Mouse (Mus musculus) urinary bladder, postnatal 10 days (tissue): Measurements from ENCODE around the gene Mettl21c.
"Not testable (repeated sequence)": the region's sequence is repeated elsewhere in the genome, so short reads cannot be mapped to it uniquely, and the experiment has no call there.

Source experiments
- DNase-seq: peaks from one replicate; pipeline ENCODE4 v3.0.0; 2022; ENCODE audit warnings: low spot score

Gene Mettl21c

DNA sequence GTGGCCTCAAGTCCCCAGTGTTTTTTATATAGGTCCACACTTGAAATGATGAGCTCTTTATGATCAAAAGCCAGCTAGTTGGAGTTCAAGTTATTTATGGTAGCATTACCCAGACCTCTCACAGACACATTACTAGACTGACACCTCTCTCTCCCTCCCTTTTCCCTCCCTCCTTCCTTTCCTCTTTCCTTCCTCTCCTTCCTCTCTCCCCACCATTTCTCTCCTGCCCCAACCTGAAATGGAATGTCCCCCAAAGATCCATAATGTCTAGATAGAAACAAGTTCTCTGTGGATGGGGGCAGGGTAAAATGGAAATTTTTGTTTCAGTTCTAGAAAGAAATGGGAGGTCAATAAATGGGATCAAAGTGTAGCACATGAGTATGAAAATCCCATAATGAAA, at the start of gene Mettl21c:
Mettl21c (minus strand) TSS at position 101 of the 400 bp plus-strand sequence.
- DNase-seq: no peak

DNA sequence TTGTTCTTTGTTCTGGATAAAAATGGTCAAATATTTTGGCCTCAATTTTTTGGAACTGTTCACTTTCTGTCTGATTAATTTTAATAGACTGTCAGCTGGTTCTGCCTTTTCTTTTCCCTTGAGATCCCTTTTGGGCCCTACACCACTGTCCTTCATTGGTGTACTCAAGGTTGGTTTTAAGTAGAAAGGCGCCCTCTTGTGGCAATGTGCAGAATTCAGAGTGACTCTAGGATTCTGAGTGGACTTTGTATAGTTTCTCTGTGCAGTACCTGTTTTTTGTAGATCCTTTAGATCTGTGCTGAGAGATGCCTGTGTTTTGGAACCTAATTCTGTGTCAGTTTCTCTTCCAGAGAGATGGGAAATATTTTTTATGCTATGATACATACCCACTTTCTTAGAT, 44.8 kb upstream of the Mettl21c start:
- no peak for DNase-seq

DNA sequence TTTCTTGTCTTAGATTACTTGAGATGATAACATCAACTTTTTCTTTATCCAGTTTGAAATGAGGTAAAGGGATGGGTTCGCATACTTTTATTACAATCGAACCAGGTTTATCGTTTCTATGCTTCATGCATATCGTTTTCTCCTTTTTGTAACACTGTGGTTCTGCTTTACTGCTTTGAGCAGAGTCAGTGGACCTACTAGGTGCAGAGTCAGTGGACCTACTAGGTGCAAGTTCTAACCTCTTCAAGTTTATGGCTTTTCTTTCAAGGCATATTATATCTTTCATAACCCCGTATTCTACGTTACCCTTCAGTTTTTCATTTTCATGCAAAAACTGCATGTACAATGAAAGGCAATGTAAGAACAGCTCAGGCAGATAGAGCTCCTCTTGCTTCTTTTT, 43.6 kb upstream of the Mettl21c start:
- no peak for DNase-seq

DNA sequence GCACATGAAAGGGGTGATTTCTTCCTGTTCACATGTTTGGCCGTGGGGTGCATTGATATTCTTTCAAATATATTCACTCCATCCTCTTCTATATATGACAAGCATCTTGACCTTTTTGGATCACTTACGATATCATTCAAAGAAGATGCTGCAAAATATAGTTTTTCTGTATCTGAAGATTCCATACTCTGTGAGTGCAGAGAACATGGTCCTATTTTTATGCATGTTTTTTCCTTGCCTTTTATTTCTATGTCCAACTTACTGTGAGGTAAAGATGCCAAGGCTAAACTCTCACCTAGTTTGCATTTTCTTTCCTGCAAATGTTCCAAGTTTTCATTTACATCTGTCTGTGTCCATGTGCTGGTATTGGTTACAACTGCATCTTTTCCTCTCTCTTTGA, 42.0 kb upstream of the Mettl21c start, which contains the start of gene Gm8251:
Gm8251 (minus strand) TSS at position 101 of the 400 bp plus-strand sequence.
- DNase-seq: no peak

DNA sequence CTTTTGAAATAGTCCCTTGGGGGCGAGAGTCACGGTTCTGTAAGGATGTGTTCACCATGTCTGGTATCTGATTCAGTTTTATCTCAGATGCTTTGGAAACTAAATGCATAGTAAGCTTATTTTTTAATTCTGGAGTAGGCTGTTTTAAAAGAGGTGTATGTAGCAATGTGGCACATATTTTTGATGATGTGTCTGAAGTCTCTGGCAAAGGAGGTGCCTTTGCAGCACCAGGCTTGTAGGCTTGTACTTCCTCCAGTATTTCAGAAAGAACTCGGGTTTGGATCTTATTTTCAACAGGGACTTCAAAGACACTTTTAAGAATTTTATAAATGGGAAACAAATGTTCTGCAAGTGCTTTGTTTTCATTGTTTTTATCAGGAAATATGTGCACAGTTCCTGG, 38.0 kb upstream of the Mettl21c start:
- no peak for DNase-seq

DNA sequence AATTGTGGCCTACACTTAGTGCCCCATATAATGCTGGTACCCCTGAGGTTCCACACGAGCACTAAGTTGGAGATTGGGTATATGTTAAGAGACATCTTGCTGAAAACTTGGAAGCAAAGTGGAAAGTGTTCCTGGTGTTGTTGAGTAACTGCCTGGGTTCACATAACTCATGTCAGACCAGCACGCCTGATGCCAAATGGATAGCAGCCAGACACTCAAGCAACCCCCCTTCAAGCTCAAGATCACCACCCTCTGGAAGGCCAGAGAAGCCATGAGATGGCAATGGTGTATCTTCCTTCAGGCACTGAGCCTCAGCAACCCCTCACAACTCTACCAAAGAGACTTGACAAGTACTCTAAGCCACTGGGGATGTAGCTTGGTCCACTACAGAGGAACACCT, 26.7 kb upstream of the Mettl21c start:
- no peak for DNase-seq

DNA sequence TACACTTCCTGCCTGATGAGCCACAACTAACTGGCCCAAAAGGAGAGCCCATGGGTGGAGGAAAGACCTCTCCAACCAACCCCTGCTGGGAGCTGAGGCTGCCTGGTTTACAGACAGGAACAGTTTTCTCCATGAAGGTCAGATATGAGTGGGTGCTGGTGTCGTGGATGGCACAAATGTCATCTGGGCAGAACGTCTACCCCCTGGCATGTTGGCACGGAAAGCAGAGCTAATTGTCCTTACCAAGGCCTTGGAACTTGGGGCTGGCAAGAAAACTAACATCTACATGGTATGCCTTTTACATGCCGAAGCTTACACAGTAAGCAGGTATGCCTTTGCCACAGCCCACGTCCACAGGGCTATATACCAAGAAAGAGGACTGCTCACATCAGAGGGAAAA, 25.9 kb upstream of the Mettl21c start:
- DNase-seq: not testable (repeated sequence)

DNA sequence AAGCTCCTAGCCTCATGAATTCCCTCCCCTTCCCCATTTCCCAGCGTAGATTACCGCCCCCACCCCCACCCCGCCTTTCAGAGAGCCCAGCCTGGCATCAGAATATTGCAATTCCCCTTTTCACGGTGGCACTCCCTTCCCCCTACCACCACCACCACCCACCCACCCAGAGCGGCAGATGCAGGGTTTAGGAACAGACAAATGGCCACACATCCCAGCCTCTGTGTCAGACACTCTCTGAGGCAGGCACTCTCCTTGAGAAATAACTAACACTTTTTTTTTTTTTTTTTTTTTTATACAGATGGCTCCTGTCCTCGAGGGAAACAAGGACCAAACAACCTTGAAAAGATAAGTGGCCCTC, 22.7 kb upstream of the Mettl21c start:
- no peak for DNase-seq

DNA sequence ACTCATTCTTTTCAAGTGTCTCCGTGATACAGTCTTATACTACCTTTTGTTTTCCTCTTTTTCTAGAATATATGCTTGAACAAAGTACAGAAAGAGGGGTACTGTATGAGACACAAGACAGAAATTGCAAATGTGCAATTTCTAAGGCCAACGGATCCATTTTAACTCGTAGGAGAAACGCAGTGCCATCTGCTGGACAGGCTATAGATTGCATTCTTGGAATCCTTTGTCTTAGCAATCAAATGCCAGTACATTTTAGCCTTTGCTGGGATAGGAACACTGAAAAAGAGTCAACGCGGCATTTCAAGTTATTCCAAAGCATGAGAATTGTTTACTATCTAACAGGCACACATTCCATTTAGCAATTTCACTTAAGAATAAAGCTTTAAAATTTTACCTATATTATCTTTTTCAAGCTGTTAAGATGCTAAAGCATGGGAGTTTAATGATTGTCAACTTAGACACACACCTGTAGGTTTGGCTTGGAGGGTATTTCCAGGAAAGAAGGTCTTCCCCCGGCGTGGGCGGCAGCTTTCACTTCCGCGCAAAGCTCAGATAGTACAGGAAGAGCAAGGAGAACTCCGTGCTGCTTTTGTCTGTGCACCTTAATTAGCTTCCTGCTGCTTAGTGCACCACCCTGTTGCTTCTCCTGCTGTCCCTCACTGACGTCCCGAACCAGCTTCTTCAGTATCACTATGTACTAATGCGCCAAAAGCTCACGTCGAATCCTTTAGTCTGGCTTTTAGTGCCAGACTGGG, 22.1 kb upstream of the Mettl21c start:
- DNase-seq: no peak

DNA sequence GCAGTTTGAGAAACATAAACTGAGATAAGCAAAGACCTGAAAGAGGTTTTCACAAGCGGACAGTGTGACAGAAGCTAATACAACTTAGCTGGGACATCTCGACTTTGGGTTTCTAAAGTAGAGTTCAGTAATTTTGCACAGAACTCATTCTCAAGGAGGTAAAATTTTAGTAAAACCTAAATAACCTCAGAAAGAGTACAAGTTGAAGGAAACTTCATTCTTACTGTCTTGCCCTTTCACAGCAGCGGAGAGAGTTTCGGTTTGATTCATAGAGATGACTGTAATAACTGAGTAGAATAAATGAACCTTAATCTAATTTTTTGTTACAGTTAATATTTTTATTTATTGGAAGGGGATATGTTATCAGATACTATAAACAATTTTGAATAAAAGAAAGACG, 13.1 kb upstream of the Mettl21c start:
- DNase-seq: no peak

DNA sequence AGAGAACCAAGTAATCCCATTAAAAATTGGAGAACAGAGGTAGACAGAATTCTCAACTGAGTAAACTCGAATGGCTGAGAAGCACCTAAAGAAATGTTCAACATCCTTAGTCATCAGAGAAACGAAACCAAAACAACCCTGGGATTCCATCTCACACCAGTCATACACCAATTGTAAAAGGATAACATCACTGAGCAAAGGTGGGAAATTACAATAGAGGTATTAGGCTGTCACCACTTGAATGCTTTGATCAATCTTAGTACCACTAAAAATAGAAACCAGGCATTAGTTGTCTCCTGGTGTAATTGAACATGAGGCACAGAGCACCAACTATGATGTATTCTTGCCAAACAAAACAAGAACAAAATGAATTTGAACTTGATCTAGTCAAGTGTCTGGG, 12.4 kb upstream of the Mettl21c start:
- DNase-seq: no peak

DNA sequence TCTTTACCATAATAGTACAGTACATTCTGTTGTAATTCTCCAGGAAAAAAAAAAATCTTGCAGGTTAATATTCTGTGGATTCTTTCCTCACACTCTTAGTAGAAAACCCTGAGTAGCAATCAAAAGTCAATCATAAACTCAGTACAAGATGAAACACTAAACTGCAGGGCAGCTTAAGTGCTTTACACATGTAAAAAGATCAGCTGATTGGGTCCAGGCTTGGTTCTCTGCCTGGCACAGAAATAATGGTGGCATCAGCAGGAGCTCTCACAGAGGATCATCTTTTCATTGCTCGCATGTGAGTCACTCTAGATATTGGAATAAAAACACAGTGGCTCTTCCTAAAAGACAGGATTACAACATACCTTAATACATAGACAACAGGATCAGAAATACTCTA, 7.8 kb upstream of the Mettl21c start:
- no peak for DNase-seq

DNA sequence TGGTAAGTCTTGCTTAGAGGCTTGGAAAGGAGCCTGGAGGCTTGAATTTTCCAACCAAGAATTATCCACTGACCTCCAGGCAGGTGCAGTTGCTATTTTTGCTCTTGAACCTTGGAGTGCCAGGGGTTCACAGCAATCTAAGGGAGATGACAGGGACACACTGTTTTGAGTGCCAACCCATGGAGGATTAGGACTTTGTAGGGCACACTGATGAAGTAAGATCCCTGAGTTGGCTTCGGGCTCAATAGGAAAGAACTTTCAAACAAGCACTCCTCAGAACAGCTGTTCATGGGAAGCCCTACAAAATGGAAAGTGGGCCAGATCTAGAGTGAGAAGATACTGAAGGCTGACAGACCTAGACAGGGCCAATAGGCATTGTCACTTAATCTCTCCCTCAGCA, 2.8 kb upstream of the Mettl21c start:
- no peak for DNase-seq

DNA sequence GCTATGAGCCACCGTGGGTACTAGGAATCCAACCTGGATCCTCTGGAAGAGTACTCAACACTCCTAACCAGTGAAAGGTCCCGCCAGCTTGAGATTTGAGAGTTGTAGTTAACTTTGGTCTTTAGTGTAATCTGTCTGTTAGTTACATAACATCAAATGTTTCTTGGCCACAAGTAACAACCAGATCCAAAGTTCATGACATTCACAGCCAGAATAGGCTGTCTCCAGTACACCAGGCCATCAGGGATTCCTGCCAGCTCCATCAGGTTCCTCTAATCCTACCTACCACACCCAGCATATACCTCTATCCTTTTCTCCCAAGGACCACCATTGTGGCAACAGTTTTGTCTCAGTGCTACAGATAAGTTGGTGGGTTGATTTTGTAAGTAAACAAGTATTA, 4.3 kb downstream of the Mettl21c start:
- DNase-seq: no peak

DNA sequence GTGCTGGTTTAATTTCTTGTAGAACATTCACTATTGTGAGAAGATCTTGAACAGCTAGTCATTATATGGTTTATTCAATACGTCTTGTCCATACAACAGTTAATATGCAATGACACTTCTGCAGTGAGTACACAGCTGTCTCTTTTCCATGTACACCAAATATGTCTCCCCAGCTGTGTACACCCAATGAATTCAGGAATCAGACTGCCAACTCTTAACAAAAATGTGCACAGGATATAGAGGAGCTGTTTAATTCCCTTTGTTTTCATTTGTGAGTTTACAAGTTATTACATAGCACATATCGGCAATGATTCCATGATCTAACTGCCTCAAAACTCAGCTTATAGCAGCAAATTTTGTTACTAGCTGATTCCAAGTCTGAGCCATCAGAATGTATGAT, 15.3 kb downstream of the Mettl21c start:
- no peak for DNase-seq

DNA sequence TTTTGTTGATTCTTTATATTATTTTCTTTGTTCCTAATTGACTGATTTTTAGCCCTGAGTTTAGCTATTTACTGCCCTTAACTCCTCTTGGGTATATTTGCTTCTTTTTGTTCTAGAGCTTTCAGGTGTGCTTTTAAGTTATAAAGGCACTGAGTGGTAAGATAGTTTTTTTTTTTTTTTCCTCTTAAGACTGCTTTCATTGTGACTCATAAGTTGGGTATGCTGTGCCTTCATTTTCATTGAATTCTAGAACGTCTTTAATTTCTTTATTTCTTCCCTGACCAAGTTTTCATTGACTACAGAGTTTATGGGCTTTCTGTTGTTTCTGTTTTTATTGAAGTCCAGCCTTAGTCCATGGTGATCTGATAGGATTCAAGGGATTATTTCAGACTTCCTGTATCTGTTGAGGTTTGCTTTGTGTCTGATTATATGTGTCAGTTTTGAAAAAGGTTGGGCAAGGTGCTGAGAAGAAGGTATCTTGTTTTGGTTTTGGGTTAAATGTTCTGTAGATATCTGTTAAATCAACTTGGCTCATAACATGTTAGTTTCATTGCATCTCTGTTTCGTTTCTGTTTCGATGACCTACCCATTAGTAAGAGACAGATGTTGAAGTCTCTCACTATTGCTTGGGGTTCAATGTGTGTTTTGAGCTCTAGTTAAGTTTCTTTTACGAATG, 22.8 kb downstream of the Mettl21c start:
- DNase-seq: no peak

DNA sequence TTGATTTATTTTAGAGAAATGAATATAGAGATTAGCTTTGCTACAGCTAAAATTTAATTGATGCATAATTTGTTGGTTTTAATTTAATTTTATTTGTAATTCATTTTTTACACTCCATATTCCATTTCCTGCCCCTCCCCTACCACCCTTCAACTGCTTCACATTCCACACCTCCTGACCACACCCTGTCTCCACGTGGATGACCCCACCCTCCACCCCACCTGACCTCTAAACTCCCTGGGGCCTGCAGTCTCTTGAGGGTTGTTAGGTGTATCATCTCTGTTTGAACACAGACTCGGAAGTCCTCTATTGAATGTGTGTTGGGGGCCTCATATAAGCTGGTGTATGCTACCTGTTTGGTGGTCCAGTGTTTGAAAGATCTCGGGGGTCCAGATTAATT, 48.7 kb downstream of the Mettl21c start:
- no peak for DNase-seq

DNA sequence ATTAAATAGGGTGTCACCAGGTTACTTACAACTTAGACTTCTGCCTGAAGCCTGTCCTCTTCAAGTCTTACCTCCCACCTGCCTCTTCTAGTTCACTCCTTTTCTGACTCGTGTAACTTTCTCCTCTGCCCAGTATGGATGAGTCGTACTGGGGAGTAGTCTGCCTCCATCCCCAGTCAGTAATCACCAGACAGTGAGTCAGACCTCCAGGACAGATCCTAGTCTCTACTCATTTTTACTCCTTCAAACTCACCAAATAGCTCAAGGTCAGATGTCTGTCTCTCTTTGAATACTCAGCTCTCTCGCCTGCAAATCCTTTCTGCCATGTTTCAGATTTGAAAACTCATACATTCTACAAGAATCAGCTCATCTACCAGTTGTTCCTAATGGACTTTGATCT, 50.5 kb downstream of the Mettl21c start:
- DNase-seq: no peak

DNA sequence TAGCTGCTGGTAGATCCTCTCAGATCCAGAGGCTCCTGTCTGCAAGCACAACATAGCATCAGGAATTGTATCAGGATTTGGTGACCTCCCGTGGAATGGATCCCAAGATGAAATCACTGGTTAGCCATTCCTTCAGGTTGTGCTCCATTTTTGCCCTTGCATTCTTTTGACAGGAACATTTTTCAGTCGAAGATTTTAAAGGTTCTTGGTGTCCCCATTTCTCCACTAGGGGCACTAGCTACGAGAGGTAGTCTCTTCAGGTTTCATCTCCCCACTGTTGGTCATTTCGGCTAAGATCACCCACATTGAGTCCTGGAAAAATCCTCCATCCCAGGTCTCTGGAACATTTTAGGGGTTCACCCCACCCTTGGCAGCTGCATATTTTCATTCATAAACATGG, 53.1 kb downstream of the Mettl21c start:
- no peak for DNase-seq

DNA sequence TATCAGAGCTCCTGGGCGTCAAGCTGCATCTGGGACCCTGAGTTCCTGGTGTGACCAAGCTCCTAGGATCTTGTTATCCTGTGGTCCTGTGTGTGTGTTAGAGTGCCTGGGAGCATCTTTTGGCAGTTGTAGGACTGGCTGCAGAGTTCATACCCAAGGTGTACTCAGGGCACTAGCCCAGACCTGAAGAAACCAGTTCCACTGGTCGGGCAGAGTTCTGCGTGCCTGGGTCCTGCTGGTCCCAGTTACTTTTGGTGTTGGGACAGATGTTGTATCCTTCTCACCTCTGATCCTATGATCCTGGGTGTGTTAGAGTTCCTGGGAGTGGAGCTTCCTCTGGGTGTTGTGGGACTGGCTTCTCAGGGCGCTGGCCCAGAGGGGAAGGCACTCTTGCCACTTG, 55.5 kb downstream of the Mettl21c start:
- no peak for DNase-seq
